Mouse (Mus musculus): ENCODE measurements around the gene Cldn34b1. TPM values are rescaled to one million over a fixed set of nuclear protein-coding genes. Genes with fewer than 3 reads are reported as not detected.
"Not testable (repeated sequence)": the region's sequence is repeated elsewhere in the genome, so short reads cannot be mapped to it uniquely, and the experiment has no call there.

Gene Cldn34b1
- total RNA-seq (2021): not detected
- long read RNA-seq, experiment 1: 0 reads
- long read RNA-seq, experiment 2: 0 reads

DNA sequence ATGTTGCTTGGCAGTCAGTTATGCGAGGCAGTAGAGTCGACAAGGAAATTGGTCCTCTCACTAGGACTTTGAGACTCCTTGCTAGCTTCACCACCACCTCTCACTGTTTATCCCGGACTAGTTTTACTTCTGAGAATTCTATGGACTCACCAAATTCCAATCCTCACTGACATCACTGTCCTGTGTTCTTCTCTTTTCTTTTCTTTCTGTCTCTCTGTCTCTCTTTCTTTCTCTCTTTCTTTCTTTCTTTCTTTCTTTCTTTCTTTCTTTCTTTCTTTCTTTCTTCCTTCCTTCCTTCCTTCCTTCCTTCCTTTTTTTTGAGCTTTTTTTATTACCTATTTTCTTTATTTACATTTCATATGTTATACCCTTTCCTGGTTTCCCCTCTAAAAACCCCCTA lies at the start of gene Cldn34b1:
Gene Cldn34b1, minus strand, starts transcription at position 101 of the 400 bp plus-strand sequence.
- intact Hi-C loops (cut with DNase I): not testable (repeated sequence)

GRCm38 (mm10) chrX:154935887-154936286 lies 45.8 kb upstream of the Cldn34b1 start, which contains the start of gene Magea6:
TSS of gene Magea6 (minus strand) at chrX:154935987.
- DNase-seq (ENCODE audit: low spot score in 2 of 2); intact Hi-C loops (cut with DNase I): not testable (repeated sequence)

More for the DNA sequence above, at the start of gene Cldn34b1:
- not testable (repeated sequence) for DNase-seq (ENCODE audit: low spot score in 2 of 2)

Other genes starting within 250 kb of the Cldn34b1 start
- not detected for gene Magea6, start 45.7 kb upstream of the Cldn34b1 start, total RNA-seq (2021)
- gene Magea3, start 59.2 kb upstream of the Cldn34b1 start, total RNA-seq (2021): not detected
- not detected for gene Magea8, start 105.6 kb upstream of the Cldn34b1 start, total RNA-seq (2021)
- not detected for gene Magea5, start 172.9 kb upstream of the Cldn34b1 start, total RNA-seq (2021)
- not detected for gene Magea1, start 199.5 kb upstream of the Cldn34b1 start, total RNA-seq (2021)
- not detected for gene Magea2, start 203.4 kb upstream of the Cldn34b1 start, total RNA-seq (2021)
- not detected for gene Cldn34b2, start 238.1 kb upstream of the Cldn34b1 start, total RNA-seq (2021)

Data from left cerebral cortex, postnatal 14 days (tissue).